Mouse (Mus musculus) neural tube, embryonic 13.5 days (tissue): ENCODE data around the gene Tcea3. TPM values are rescaled to one million over a fixed set of nuclear protein-coding genes. Genes with fewer than 3 reads are reported as not detected.
A peak's percentile ranks its signal among the peaks of the same experiment; 100 is the strongest.

Experiments used
- ATAC-seq: fragments of 200-750 bp; cut with Nextera tagmentation; 2 replicates; pipeline ENCODE4 v1.8.0; 2017; ENCODE audit warnings: low read depth, mild to moderate bottlenecking, moderate TSS enrichment, moderate library complexity
- H3K27ac ChIP-seq: fragments of 300-500 bp; sonication (generic); replicated peaks from 2 replicates; pipeline ENCODE4 v1.5.1; 2015; ENCODE audit warnings: moderate library complexity, mild to moderate bottlenecking, inconsistent platforms
- H3K27me3 ChIP-seq: fragments of 300-500 bp; sonication (generic); 2 replicates; pipeline ENCODE4 v1.6.1; 2015; ENCODE audit warnings: mild to moderate bottlenecking, inconsistent platforms
- H3K36me3 ChIP-seq: fragments of 300-500 bp; sonication (generic); 2 replicates; pipeline ENCODE4 v1.6.1; 2015; ENCODE audit warnings: mild to moderate bottlenecking, inconsistent platforms
- H3K4me1 ChIP-seq: fragments of 300-500 bp; sonication (generic); replicated peaks from 2 replicates; pipeline ENCODE4 v1.6.1; 2015; ENCODE audit warnings: inconsistent platforms
- H3K4me2 ChIP-seq: fragments of 300-500 bp; sonication (generic); 2 replicates; pipeline ENCODE4 v1.6.1; 2015; ENCODE audit warnings: inconsistent platforms, mild to moderate bottlenecking, moderate library complexity
- H3K4me3 ChIP-seq: fragments of 300-500 bp; sonication (generic); 2 replicates; pipeline ENCODE4 v1.5.1; 2015; ENCODE audit warnings: mild to moderate bottlenecking, inconsistent platforms
- H3K9ac ChIP-seq: fragments of 300-500 bp; sonication (generic); 2 replicates; pipeline ENCODE4 v1.6.1; 2015; ENCODE audit warnings: moderate library complexity, mild to moderate bottlenecking, inconsistent platforms
- H3K9me3 ChIP-seq: fragments of 300-500 bp; sonication (generic); 2 replicates; pipeline ENCODE4 v1.6.1; 2016; ENCODE audit warnings: inconsistent platforms
- WGBS: fragments of 180-500 bp; shearing (Covaris S2); methylation state at CpG from one replicate; pipeline ENCODE4 v1.1.7; 2015; 5-methylcytosine and 5-hydroxymethylcytosine counted together
- polyA plus RNA-seq: library from polyadenylated mRNA; unstranded; fragments of >200 nt; fragmentation: Nextera tagmentation; extraction: Ambion mirVana; gene quantifications from 2 replicates; pipeline ENCODE4 v1.2.1, GENCODE M21; 2015

Gene Tcea3
- polyA plus RNA-seq, 1 experiment from 2014 or later: 1.9 TPM

- Histone ChIP-seq H3K9me3 (no peaks in the 10 kb centered on the region), H3K27me3 (peaks cover 5% of the 10 kb centered on the region; the same call in 1 of the 2 replicates), H3K4me1 (0 out of 2 replicates have a peak, but pooled peaks cover 4% of the 10 kb centered on the region), H3K9ac (no peak overlapping the region), H3K27ac (no peak overlapping the region), H3K4me2 (no peak overlapping the region), H3K36me3 (no peaks in the 10 kb centered on the region), H3K4me3 (no peak overlapping the region)
- no peak for ATAC-seq
- WGBS: 80% methylated on average over 10 of the region's 10 CpGs
Measured at GRCm38 (mm10) chr4:136256696-136257095, 9.2 kb downstream of the Tcea3 start.

DNA sequence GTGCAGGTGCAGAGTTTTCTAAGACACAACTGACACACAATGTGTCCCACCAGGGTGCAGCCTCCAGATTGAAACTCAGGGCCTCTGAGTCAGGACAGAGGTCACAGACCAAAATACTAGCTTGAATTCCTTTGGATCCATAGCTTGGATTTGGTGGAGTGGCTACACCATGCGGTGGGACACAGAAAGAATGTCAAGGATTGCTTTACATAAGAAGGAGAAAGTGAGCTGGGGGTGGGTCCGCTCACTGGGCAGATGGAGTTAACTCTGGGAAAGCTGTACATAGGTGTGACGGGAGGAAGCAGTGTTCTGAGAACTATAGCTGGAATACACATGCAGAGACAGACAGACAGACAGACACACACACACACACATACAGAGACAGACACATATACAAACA, 12.4 kb downstream of the Tcea3 start:
- no peaks in the 10 kb centered on the region for H3K9me3 ChIP-seq
- no peak overlapping the region for H3K9ac ChIP-seq
- no peaks in the 10 kb centered on the region for H3K27me3 ChIP-seq
- no peak for ATAC-seq
- 0 out of 2 replicates have a peak, but pooled peaks cover 4% of the 10 kb centered on the region for H3K4me1 ChIP-seq
- no peak overlapping the region for H3K4me3 ChIP-seq
- 63% methylated on average over 3 of the region's 3 CpGs for WGBS
- H3K27ac ChIP-seq: no peak overlapping the region
- no peak overlapping the region for H3K4me2 ChIP-seq
- no peaks in the 10 kb centered on the region for H3K36me3 ChIP-seq

DNA sequence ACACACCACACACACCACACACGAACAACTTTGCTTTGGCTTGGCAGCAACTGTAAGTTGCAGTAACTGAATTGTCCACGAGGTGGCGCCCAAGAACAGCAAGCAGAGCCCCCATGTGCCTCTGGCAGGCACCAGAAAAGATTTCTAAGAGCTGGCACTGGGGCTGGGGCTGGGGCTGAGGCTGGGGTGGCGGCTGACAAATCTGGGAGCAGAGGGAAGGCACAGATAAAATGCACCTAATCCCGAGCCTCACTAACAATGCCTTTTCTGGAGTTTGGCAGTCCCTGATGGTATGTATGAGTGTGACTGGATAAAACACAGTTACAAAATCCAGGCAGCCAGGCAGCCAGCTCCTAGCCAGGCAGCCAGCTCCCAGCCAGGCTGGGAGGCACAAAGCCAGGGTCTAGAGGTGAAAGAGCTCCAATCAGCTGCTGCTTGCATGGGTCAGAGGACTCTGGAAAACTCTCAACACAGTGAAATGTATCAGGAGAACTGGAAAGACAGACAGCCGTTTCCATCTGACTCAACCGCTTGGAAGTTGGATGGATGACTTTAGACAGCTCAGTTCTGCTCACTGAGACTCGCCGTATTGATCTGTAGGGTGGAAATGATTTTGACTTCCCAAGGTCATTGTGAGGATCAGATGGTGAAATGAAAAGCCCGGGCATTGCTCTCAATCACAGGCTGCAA, 13.1 kb downstream of the Tcea3 start:
- Histone ChIP-seq H3K27me3 (no peaks in the 10 kb centered on the region), H3K4me2 (no peak overlapping the region), H3K9me3 (no peaks in the 10 kb centered on the region), H3K27ac (no peak overlapping the region), H3K9ac (no peak overlapping the region), H3K4me3 (no peak overlapping the region), H3K4me1 (0 out of 2 replicates have a peak, but pooled peaks cover 4% of the 10 kb centered on the region), H3K36me3 (no peaks in the 10 kb centered on the region)
- 44% methylated on average over 10 of the region's 10 CpGs for WGBS
- ATAC-seq: peak; percentile 50; the same call in 1 of the 2 replicates

GRCm38 (mm10) chr4:136261912-136262311, 14.4 kb downstream of the Tcea3 start:
- Histone ChIP-seq H3K4me2 (no peak overlapping the region), H3K9ac (no peak overlapping the region), H3K9me3 (no peaks in the 10 kb centered on the region), H3K27ac (no peak overlapping the region), H3K27me3 (no peaks in the 10 kb centered on the region), H3K4me3 (no peak overlapping the region), H3K4me1 (0 out of 2 replicates have a peak, but pooled peaks cover 4% of the 10 kb centered on the region), H3K36me3 (no peaks in the 10 kb centered on the region)
- 80% methylated on average over 10 of the region's 10 CpGs for WGBS
- no peak for ATAC-seq

GRCm38 (mm10) chr4:136263555-136263954, 16.0 kb downstream of the Tcea3 start:
- no peaks in the 10 kb centered on the region for H3K36me3 ChIP-seq
- H3K9ac ChIP-seq: no peak overlapping the region
- no peak for ATAC-seq
- 96% methylated on average over 4 of the region's 4 CpGs for WGBS
- no peak overlapping the region for H3K4me2 ChIP-seq
- H3K4me3 ChIP-seq: no peak overlapping the region
- 0 out of 2 replicates have a peak, but pooled peaks cover 4% of the 10 kb centered on the region for H3K4me1 ChIP-seq
- H3K27me3 ChIP-seq: no peaks in the 10 kb centered on the region
- no peaks in the 10 kb centered on the region for H3K9me3 ChIP-seq
- H3K27ac ChIP-seq: no peak overlapping the region

- Histone ChIP-seq H3K27me3 (no peaks in the 10 kb centered on the region), H3K27ac (no peak overlapping the region), H3K9ac (no peak overlapping the region), H3K4me3 (no peak overlapping the region), H3K36me3 (no peaks in the 10 kb centered on the region), H3K4me2 (no peak overlapping the region), H3K9me3 (no peaks in the 10 kb centered on the region), H3K4me1 (no peaks in the 10 kb centered on the region)
- WGBS: 82% methylated on average over 9 of the region's 9 CpGs
- no peak for ATAC-seq
Measured at GRCm38 (mm10) chr4:136266716-136267343, 19.3 kb downstream of the Tcea3 start.

GRCm38 (mm10) chr4:136268912-136269311, 21.4 kb downstream of the Tcea3 start:
- no peak overlapping the region for H3K4me2 ChIP-seq
- H3K4me3 ChIP-seq: no peak overlapping the region
- no peaks in the 10 kb centered on the region for H3K27me3 ChIP-seq
- no peaks in the 10 kb centered on the region for H3K4me1 ChIP-seq
- H3K9me3 ChIP-seq: peaks cover 13% of the 10 kb centered on the region
- H3K9ac ChIP-seq: 0 out of 2 replicates have a peak overlapping the region, but pooled peaks have one; percentile 5
- no peaks in the 10 kb centered on the region; the same call in 1 of the 2 replicates for H3K36me3 ChIP-seq
- no peak overlapping the region for H3K27ac ChIP-seq
- WGBS: 90% methylated on average over 1 of the region's 1 CpGs
- no peak for ATAC-seq

DNA sequence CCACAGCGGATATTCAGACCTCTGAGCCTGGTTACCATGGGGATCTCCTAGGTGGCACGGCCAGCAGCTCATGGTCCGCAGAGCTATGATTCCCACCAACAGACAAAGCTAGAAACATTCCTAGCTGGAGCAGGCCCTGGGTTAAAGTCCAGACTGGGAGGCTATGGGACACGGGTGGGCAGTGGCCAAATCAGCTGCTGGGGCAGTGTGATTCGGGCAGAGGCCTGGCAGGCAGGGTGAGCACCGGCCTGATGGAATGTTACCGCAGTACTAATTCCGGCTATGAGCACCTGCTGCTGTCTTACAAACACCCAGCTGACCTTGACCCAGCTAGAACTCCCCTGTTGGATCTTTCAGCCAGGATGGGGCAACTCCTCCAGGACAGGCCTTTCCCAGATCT, 23.1 kb downstream of the Tcea3 start:
- no peaks in the 10 kb centered on the region; the same call in 1 of the 2 replicates for H3K36me3 ChIP-seq
- H3K9me3 ChIP-seq: peaks cover 13% of the 10 kb centered on the region
- H3K4me3 ChIP-seq: no peak overlapping the region
- no peak overlapping the region for H3K4me2 ChIP-seq
- ATAC-seq: no peak
- no peaks in the 10 kb centered on the region for H3K27me3 ChIP-seq
- no peak overlapping the region for H3K9ac ChIP-seq
- H3K4me1 ChIP-seq: no peaks in the 10 kb centered on the region
- no peak overlapping the region for H3K27ac ChIP-seq
- WGBS: 89% methylated on average over 8 of the region's 8 CpGs

DNA sequence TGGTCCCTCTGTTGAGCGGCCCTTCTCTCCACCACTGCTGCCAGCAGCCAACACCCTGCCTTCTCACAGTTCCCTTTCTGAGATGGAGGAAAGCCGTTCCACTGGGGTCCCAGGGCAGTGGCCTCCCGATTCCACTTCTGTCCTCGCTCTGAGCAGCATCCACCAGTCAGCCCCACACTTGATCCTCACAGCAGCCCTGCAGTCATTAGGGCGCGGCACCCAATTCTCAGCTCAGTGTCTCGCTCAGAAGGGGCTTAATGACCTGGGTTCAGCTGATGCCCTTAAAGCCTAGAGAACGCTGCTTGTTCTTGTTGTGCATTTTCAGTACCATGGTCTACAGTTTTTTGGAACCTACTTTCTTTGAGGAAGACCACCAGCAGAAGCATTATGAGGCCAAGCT, 33.6 kb downstream of the Tcea3 start:
- no peak overlapping the region for H3K4me2 ChIP-seq
- H3K27me3 ChIP-seq: no peaks in the 10 kb centered on the region
- no peaks in the 10 kb centered on the region for H3K9me3 ChIP-seq
- no peak overlapping the region for H3K4me3 ChIP-seq
- H3K27ac ChIP-seq: no peak overlapping the region
- H3K36me3 ChIP-seq: no peaks in the 10 kb centered on the region
- 78% methylated on average over 8 of the region's 8 CpGs for WGBS
- H3K4me1 ChIP-seq: peaks cover 29% of the 10 kb centered on the region
- no peak for ATAC-seq
- H3K9ac ChIP-seq: no peak overlapping the region

GRCm38 (mm10) chr4:136281611-136282010, 34.1 kb downstream of the Tcea3 start:
- Histone ChIP-seq H3K27ac (no peak overlapping the region), H3K9me3 (no peaks in the 10 kb centered on the region), H3K4me2 (no peak overlapping the region), H3K36me3 (no peaks in the 10 kb centered on the region), H3K4me3 (no peak overlapping the region), H3K9ac (no peak overlapping the region), H3K27me3 (no peaks in the 10 kb centered on the region), H3K4me1 (peaks cover 33% of the 10 kb centered on the region)
- 64% methylated on average over 9 of the region's 9 CpGs for WGBS
- ATAC-seq: no peak

- Histone ChIP-seq H3K4me2 (no peak overlapping the region), H3K4me3 (no peak overlapping the region), H3K9ac (peak overlapping the region; percentile 38), H3K36me3 (peaks cover 8% of the 10 kb centered on the region), H3K4me1 (peaks cover 45% of the 10 kb centered on the region), H3K9me3 (peaks cover under 1% of the 10 kb centered on the region; the same call in 1 of the 2 replicates), H3K27ac (peak overlapping the region; percentile 96), H3K27me3 (peaks cover 2% of the 10 kb centered on the region)
- 19% methylated on average over 10 of the region's 10 CpGs for WGBS
- ATAC-seq: no peak
Measured at GRCm38 (mm10) chr4:136282621-136283480, 35.3 kb downstream of the Tcea3 start.

DNA sequence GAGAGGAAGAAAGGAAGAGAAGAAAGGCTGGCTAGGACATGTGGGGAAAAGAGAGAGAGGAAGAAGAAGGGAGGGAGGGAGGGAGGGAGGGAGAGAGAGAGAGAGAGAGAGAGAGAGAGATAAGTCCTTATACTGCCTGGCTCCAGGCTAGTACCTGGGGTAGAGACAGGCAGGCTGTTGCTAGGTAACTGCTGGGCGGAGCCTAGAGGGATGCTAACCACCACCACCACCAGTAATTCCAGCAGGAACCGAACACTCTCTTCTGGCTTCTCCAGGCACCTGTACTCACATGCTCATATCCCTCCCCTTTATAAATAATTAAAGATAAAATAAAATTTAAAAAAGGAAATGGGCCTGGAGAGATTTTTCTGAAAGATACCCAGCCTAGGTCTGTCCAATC, 36.3 kb downstream of the Tcea3 start:
- Histone ChIP-seq H3K4me3 (peak overlapping the region; percentile 80; the same call in 1 of the 2 replicates), H3K4me2 (peak overlapping the region; percentile 97), H3K9ac (no peak overlapping the region), H3K36me3 (peaks cover 16% of the 10 kb centered on the region), H3K27me3 (peaks cover 10% of the 10 kb centered on the region), H3K9me3 (peaks cover 7% of the 10 kb centered on the region; the same call in 1 of the 2 replicates), H3K27ac (peak overlapping the region; percentile 96), H3K4me1 (peaks cover 46% of the 10 kb centered on the region)
- 27% methylated on average over 2 of the region's 2 CpGs for WGBS
- ATAC-seq: no peak
